ENCODE assay signal across 19 mouse cellular contexts in the genomic region with DNA sequence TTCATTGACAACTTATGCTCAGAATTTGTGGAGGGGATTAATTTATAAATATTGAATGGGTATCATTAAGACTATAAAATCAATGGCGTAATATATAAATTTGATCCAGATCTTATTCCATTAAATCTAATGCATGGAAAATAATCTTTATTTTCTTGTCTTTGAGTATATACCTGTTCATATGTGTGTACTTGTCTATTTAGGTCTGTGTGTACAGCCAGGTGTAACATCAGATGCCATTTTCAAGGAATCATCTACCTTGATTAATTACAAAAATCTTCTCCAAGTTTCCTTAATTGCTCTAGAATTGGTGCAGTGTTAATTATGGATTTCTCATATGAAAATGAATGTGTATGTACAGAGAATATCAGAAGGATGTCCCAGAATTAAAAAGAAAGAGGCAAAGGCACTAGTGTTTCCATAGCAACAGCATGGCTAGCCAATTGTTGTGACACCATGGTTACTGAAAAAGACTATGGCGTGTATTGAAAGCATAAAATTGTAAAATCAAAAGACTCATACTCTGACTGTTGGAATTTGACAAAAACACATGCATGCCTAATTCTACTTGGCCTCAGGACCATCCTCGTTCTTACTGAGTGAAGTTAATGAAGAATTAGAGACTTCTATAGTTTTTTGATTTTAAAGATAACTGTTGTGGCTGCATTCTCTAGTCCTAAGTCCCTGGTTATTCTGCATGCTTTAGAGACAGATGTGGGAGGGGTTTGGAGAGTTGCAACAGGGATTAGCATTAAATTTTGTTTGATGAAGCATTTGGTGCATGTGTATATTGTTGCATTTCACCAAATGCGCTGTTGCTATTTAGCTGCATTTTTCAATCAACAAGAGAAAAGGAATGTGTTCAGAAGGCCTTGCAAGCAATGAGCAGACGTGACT.
DNase-seq lines count a peak whose midpoint lies in the region; ATAC-seq lines count a peak whose summit lies in the region.
"Had no signal": no experiment of that assay in that cellular context is flagged by ENCODE, and none has a peak within 500 bp of the region (broad histone marks: within the 10 kb centered on the region; RNA-seq: fewer than 3 reads in every experiment).

No protein-coding gene starts in this region.

- no peaks in the 10 kb centered on the region for H3K9me3 ChIP-seq in forebrain, embryonic 11.5 days (ENCODE audit: control insufficient read depth, low read length)
- H3K9me3 ChIP-seq in forebrain, embryonic 10.5 days: no peaks in the 10 kb centered on the region
- H3K9me3 ChIP-seq in forebrain, embryonic 14.5 days (replicated peaks; ENCODE audit: control insufficient read depth, low read length): no peaks in the 10 kb centered on the region
- no peaks in the 10 kb centered on the region for H3K9me3 ChIP-seq in midbrain, embryonic 14.5 days (ENCODE audit: control insufficient read depth, low read length)
- H3K9me3 ChIP-seq: embryonic facial prominence, embryonic 12.5 days; limb, embryonic 15.5 days had no signal

- H3K4me1 ChIP-seq in forebrain, embryonic 11.5 days (replicated peaks; ENCODE audit: control insufficient read depth, insufficient read depth, low read length): no peaks in the 10 kb centered on the region
- no peaks in the 10 kb centered on the region for H3K4me1 ChIP-seq in forebrain, embryonic 10.5 days
- peaks cover 3% of the 10 kb centered on the region; the same call in 1 of the 2 replicates for H3K4me1 ChIP-seq in forebrain, embryonic 14.5 days (ENCODE audit: control insufficient read depth, insufficient read depth, low read length)
- H3K4me1 ChIP-seq in midbrain, embryonic 14.5 days (ENCODE audit: control insufficient read depth, insufficient read depth, low read length): no peaks in the 10 kb centered on the region
- H3K4me1 ChIP-seq: embryonic facial prominence, embryonic 12.5 days; limb, embryonic 15.5 days had no signal

- H3K4me3 ChIP-seq in forebrain, embryonic 11.5 days (ENCODE audit: low read depth, low read length): no peak overlapping the region
- H3K4me3 ChIP-seq in forebrain, embryonic 10.5 days: no peak overlapping the region
- no peak overlapping the region for H3K4me3 ChIP-seq in forebrain, embryonic 14.5 days (ENCODE audit: low read depth, low read length)
- H3K4me3 ChIP-seq in midbrain, embryonic 14.5 days (replicated peaks; ENCODE audit: low read depth, low read length): no peak overlapping the region
- H3K4me3 ChIP-seq: embryonic facial prominence, embryonic 12.5 days; limb, embryonic 15.5 days had no signal

- DNase-seq in forebrain, embryonic 11.5 days (ENCODE audit: low spot score): no peak
- DNase-seq in forebrain, embryonic 10.5 days (ENCODE audit: extremely low spot score, low spot score): no peak
- peak; percentile 31 to 62 for DNase-seq in left cerebral cortex, postnatal 25 days (ENCODE audit: low spot score in 2 of 2)
- no peak for DNase-seq in left cerebral cortex, postnatal 36 days (ENCODE audit: low spot score in 2 of 2)
- peak; percentile 67 for DNase-seq in forebrain, embryonic 14.5 days (ENCODE audit: low spot score)
- DNase-seq in midbrain, embryonic 14.5 days: peak; percentile 77
- no peak for DNase-seq in cerebellum, adult 18-20 months
- no peak for DNase-seq in gastrocnemius, postnatal 25 days
- DNase-seq: adrenal gland, postnatal 10 days; cerebellum, postnatal 36 days; kidney, adult 11 months; kidney, postnatal 10 days; lung, adult 2 months; thymus, postnatal 4 days had no signal

- no peaks in the 10 kb centered on the region for H3K36me3 ChIP-seq in forebrain, embryonic 11.5 days (ENCODE audit: control insufficient read depth, insufficient read depth, low read length)
- no peaks in the 10 kb centered on the region for H3K36me3 ChIP-seq in forebrain, embryonic 10.5 days (replicated peaks)
- H3K36me3 ChIP-seq in forebrain, embryonic 14.5 days (ENCODE audit: control insufficient read depth, insufficient read depth, low read length): no peaks in the 10 kb centered on the region
- no peaks in the 10 kb centered on the region for H3K36me3 ChIP-seq in midbrain, embryonic 14.5 days (ENCODE audit: control insufficient read depth, insufficient read depth, low read length)
- H3K36me3 ChIP-seq: embryonic facial prominence, embryonic 12.5 days; limb, embryonic 15.5 days had no signal

- H3K9ac ChIP-seq in forebrain, embryonic 11.5 days (ENCODE audit: low read length): no peak overlapping the region
- H3K9ac ChIP-seq in forebrain, embryonic 14.5 days (ENCODE audit: low read length): no peak overlapping the region
- no peak overlapping the region for H3K9ac ChIP-seq in midbrain, embryonic 14.5 days (replicated peaks; ENCODE audit: low read length)
- H3K9ac ChIP-seq: embryonic facial prominence, embryonic 12.5 days; limb, embryonic 15.5 days had no signal

- no peak overlapping the region for H3K4me2 ChIP-seq in forebrain, embryonic 11.5 days (ENCODE audit: low read depth, low read length, severe bottlenecking)
- no peak overlapping the region for H3K4me2 ChIP-seq in forebrain, embryonic 14.5 days (ENCODE audit: low read length)
- H3K4me2 ChIP-seq in midbrain, embryonic 14.5 days (ENCODE audit: low read length): no peak overlapping the region
- H3K4me2 ChIP-seq: embryonic facial prominence, embryonic 12.5 days; heart, embryonic 11.5 days; limb, embryonic 15.5 days had no signal

- H3K27ac ChIP-seq in forebrain, embryonic 11.5 days (ENCODE audit: low read depth, low read length): no peak overlapping the region
- no peak overlapping the region for H3K27ac ChIP-seq in forebrain, embryonic 10.5 days
- H3K27ac ChIP-seq in forebrain, embryonic 14.5 days (ENCODE audit: low read depth, low read length): no peak overlapping the region
- H3K27ac ChIP-seq in midbrain, embryonic 14.5 days (replicated peaks; ENCODE audit: low read depth, low read length): no peak overlapping the region
- H3K27ac ChIP-seq: embryonic facial prominence, embryonic 12.5 days; limb, embryonic 15.5 days; macrophage had no signal

- ATAC-seq in forebrain, embryonic 11.5 days (replicated peaks; ENCODE audit: low FRiP score): 0 out of 2 replicates have a peak, but pooled peaks have one; percentile 36
- ATAC-seq in forebrain, embryonic 14.5 days: 0 out of 2 replicates have a peak, but pooled peaks have one; percentile 46
- peak; percentile 41; the same call in 1 of the 2 replicates for ATAC-seq in midbrain, embryonic 14.5 days (ENCODE audit: low FRiP score, low TSS enrichment)

- 72% methylated on average over 5 of the region's 5 CpGs for WGBS in forebrain, embryonic 11.5 days
- WGBS in forebrain, embryonic 10.5 days: 86% methylated on average over 5 of the region's 5 CpGs
- 61% methylated on average over 5 of the region's 5 CpGs for WGBS in forebrain, embryonic 14.5 days
- 51% methylated on average over 5 of the region's 5 CpGs for WGBS in midbrain, embryonic 14.5 days

- intact Hi-C loops in left cerebral cortex, postnatal 25 days (cut with DNase I): no loop called here
- intact Hi-C loops in left cerebral cortex, postnatal 36 days (cut with DNase I): no loop called here

- no peaks in the 10 kb centered on the region for H3K27me3 ChIP-seq in forebrain, embryonic 11.5 days (ENCODE audit: control insufficient read depth, insufficient read depth, low read length)
- no peaks in the 10 kb centered on the region for H3K27me3 ChIP-seq in forebrain, embryonic 10.5 days (ENCODE audit: poor library complexity, severe bottlenecking)
- no peaks in the 10 kb centered on the region for H3K27me3 ChIP-seq in forebrain, embryonic 14.5 days (replicated peaks; ENCODE audit: control insufficient read depth, insufficient read depth, low read length)
- H3K27me3 ChIP-seq in midbrain, embryonic 14.5 days (ENCODE audit: control insufficient read depth, insufficient read depth, low read length): no peaks in the 10 kb centered on the region
- H3K27me3 ChIP-seq: CH12.LX; embryonic facial prominence, embryonic 12.5 days; limb, embryonic 15.5 days had no signal

Comparison
In these comparisons a context has a peak if more than half of its experiments do, and no peak if none do; other contexts are left out.
1. DNase-seq: peak in left cerebral cortex, postnatal 25 days (2 of 2), forebrain, embryonic 14.5 days (single experiment) and midbrain, embryonic 14.5 days (single experiment); none in forebrain, embryonic 11.5 days (single experiment), forebrain, embryonic 10.5 days (single experiment), left cerebral cortex, postnatal 36 days (0 of 2), cerebellum, adult 18-20 months (0 of 2) and gastrocnemius, postnatal 25 days (single experiment).
2. Peak in every context shown above with its lines, with median percentiles within 50 percentile points of each other: ATAC-seq.